Mouse (Mus musculus): Measurements from ENCODE around the gene Rfc2. TPM values are rescaled to one million over a fixed set of nuclear protein-coding genes. Genes with fewer than 3 reads are reported as not detected.

Gene Rfc2
- polyA plus RNA-seq, 1 experiment from 2014 or later, result 93.2 TPM

GRCm38 (mm10) chr5:134592026-134592581 lies 10.9 kb downstream of the Rfc2 start:
- TF ChIP-seq CTCF (IDR thresholded peaks at IDR 0.05; ENCODE audit: low read depth), result no peak
- peaks cover 70% of the 10 kb centered on the region for H3K36me3 ChIP-seq (ENCODE audit: control insufficient read depth, insufficient read depth)
- 92% methylated on average over 11 of the region's 11 CpGs for WGBS

DNA sequence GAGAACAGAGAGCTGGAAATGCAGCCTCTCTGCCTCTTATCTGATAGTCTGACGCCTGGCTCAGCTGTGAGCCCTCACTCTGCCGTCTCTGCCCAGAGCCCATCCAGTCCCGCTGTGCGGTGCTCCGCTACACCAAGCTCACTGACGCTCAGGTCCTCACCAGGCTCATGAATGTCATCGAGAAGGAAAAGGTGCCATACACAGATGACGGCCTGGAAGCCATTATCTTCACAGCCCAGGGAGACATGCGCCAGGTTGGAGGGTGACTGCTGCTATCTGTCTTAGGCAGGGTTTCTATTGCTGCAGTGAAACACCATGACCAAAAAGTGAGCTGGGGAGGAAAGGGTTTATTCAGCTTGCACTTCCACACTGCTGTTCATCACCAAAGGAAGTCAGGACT lies 11.9 kb downstream of the Rfc2 start:
- no peak overlapping the region for H3K27ac ChIP-seq (ENCODE audit: low read depth, low read length)
- H3K36me3 ChIP-seq (ENCODE audit: control insufficient read depth, insufficient read depth), result peaks cover 72% of the 10 kb centered on the region
- no peak for TF ChIP-seq CTCF (IDR thresholded peaks at IDR 0.05; ENCODE audit: low read depth)
- 85% methylated on average over 9 of the region's 9 CpGs for WGBS
- no peak for ATAC-seq
- H3K4me1 ChIP-seq (replicated peaks; ENCODE audit: control insufficient read depth, insufficient read depth, low read length), result no peaks in the 10 kb centered on the region
- no peak overlapping the region for H3K9ac ChIP-seq (ENCODE audit: low read depth, low read length)
- no peaks in the 10 kb centered on the region for H3K27me3 ChIP-seq (replicated peaks; ENCODE audit: control insufficient read depth, insufficient read depth, low read length)
- H3K4me3 ChIP-seq (ENCODE audit: low read depth, low read length), result no peak overlapping the region
- no peaks in the 10 kb centered on the region for H3K9me3 ChIP-seq (ENCODE audit: control insufficient read depth)
- no peak overlapping the region for H3K4me2 ChIP-seq (replicated peaks; ENCODE audit: low read depth)

More at GRCm38 (mm10) chr5:134592026-134592581, 10.9 kb downstream of the Rfc2 start:
- ATAC-seq, result no peak
- Histone ChIP-seq H3K9me3 (ENCODE audit: control insufficient read depth) (no peaks in the 10 kb centered on the region), H3K4me3 (ENCODE audit: low read depth, low read length) (no peak overlapping the region), H3K4me1 (replicated peaks; ENCODE audit: control insufficient read depth, insufficient read depth, low read length) (no peaks in the 10 kb centered on the region), H3K9ac (ENCODE audit: low read depth, low read length) (no peak overlapping the region), H3K27me3 (replicated peaks; ENCODE audit: control insufficient read depth, insufficient read depth, low read length) (no peaks in the 10 kb centered on the region), H3K27ac (ENCODE audit: low read depth, low read length) (no peak overlapping the region), H3K4me2 (replicated peaks; ENCODE audit: low read depth) (no peak overlapping the region)

- Histone ChIP-seq H3K4me1 (replicated peaks; ENCODE audit: control insufficient read depth, insufficient read depth, low read length) (no peaks in the 10 kb centered on the region), H3K4me3 (ENCODE audit: low read depth, low read length) (no peak overlapping the region), H3K9me3 (ENCODE audit: control insufficient read depth) (no peaks in the 10 kb centered on the region), H3K4me2 (replicated peaks; ENCODE audit: low read depth) (no peak overlapping the region), H3K27ac (ENCODE audit: low read depth, low read length) (no peak overlapping the region), H3K9ac (ENCODE audit: low read depth, low read length) (no peak overlapping the region), H3K36me3 (ENCODE audit: control insufficient read depth, insufficient read depth) (peaks cover 55% of the 10 kb centered on the region), H3K27me3 (replicated peaks; ENCODE audit: control insufficient read depth, insufficient read depth, low read length) (no peaks in the 10 kb centered on the region)
- WGBS, result 89% methylated on average over 10 of the region's 10 CpGs
- no peak for TF ChIP-seq CTCF (IDR thresholded peaks at IDR 0.05; ENCODE audit: low read depth)
- no peak for ATAC-seq
Observed at GRCm38 (mm10) chr5:134597711-134598110, 16.5 kb downstream of the Rfc2 start.

GRCm38 (mm10) chr5:134604376-134604775 lies 23.2 kb downstream of the Rfc2 start:
- Histone ChIP-seq H3K4me3 (ENCODE audit: low read depth, low read length) (no peak overlapping the region), H3K9ac (ENCODE audit: low read depth, low read length) (no peak overlapping the region), H3K9me3 (ENCODE audit: control insufficient read depth) (no peaks in the 10 kb centered on the region), H3K4me1 (replicated peaks; ENCODE audit: control insufficient read depth, insufficient read depth, low read length) (no peaks in the 10 kb centered on the region), H3K27me3 (replicated peaks; ENCODE audit: control insufficient read depth, insufficient read depth, low read length) (no peaks in the 10 kb centered on the region), H3K4me2 (replicated peaks; ENCODE audit: low read depth) (no peak overlapping the region), H3K27ac (ENCODE audit: low read depth, low read length) (no peak overlapping the region), H3K36me3 (ENCODE audit: control insufficient read depth, insufficient read depth) (0 out of 2 replicates have a peak, but pooled peaks cover 4% of the 10 kb centered on the region)
- ATAC-seq, result no peak
- 84% methylated on average over 11 of the region's 11 CpGs for WGBS
- TF ChIP-seq CTCF (IDR thresholded peaks at IDR 0.05; ENCODE audit: low read depth), result no peak

DNA sequence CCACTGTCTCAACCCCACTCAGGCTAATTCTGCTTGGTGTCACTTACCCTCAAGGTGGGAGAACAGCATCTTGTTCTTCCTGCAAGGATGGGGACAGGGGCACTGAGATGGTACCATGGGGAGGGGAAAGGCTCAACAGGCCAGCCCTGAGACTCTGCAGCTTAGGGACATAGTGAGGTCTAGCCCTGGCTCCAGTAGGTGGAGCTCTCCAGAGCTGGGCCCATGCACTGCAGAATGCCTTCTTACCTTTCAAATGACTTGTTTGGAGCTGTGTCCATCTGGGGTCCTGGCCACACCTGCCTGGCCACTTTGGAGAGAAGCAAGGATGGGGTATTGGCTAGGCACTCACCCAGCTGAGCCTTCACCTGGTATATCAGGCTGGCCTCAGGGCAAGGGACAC lies 25.1 kb downstream of the Rfc2 start:
- Histone ChIP-seq H3K4me3 (ENCODE audit: low read depth, low read length) (no peak overlapping the region), H3K9me3 (ENCODE audit: control insufficient read depth) (no peaks in the 10 kb centered on the region), H3K9ac (ENCODE audit: low read depth, low read length) (no peak overlapping the region), H3K4me1 (replicated peaks; ENCODE audit: control insufficient read depth, insufficient read depth, low read length) (0 out of 2 replicates have a peak, but pooled peaks cover under 1% of the 10 kb centered on the region), H3K4me2 (replicated peaks; ENCODE audit: low read depth) (no peak overlapping the region), H3K27me3 (replicated peaks; ENCODE audit: control insufficient read depth, insufficient read depth, low read length) (no peaks in the 10 kb centered on the region), H3K27ac (ENCODE audit: low read depth, low read length) (no peak overlapping the region), H3K36me3 (ENCODE audit: control insufficient read depth, insufficient read depth) (no peaks in the 10 kb centered on the region)
- peak; percentile 62 for TF ChIP-seq CTCF (IDR thresholded peaks at IDR 0.05; ENCODE audit: low read depth)
- ATAC-seq, result no peak

GRCm38 (mm10) chr5:134607121-134607520 lies 26.0 kb downstream of the Rfc2 start:
- 67% methylated on average over 5 of the region's 5 CpGs for WGBS
- Histone ChIP-seq H3K4me3 (ENCODE audit: low read depth, low read length) (no peak overlapping the region), H3K27me3 (replicated peaks; ENCODE audit: control insufficient read depth, insufficient read depth, low read length) (no peaks in the 10 kb centered on the region), H3K9me3 (ENCODE audit: control insufficient read depth) (no peaks in the 10 kb centered on the region), H3K36me3 (ENCODE audit: control insufficient read depth, insufficient read depth) (no peaks in the 10 kb centered on the region), H3K4me2 (replicated peaks; ENCODE audit: low read depth) (no peak overlapping the region), H3K27ac (ENCODE audit: low read depth, low read length) (no peak overlapping the region), H3K4me1 (replicated peaks; ENCODE audit: control insufficient read depth, insufficient read depth, low read length) (0 out of 2 replicates have a peak, but pooled peaks cover 4% of the 10 kb centered on the region), H3K9ac (ENCODE audit: low read depth, low read length) (no peak overlapping the region)
- no peak for TF ChIP-seq CTCF (IDR thresholded peaks at IDR 0.05; ENCODE audit: low read depth)
- no peak for ATAC-seq

All from intestine, postnatal 0 days (tissue).